Mouse (Mus musculus) heart, embryonic 15.5 days (tissue): ENCODE results near the gene Pih1d2. TPM values are rescaled to one million over a fixed set of nuclear protein-coding genes. Genes with fewer than 3 reads are reported as not detected.
"Not testable (repeated sequence)": the region's sequence is repeated elsewhere in the genome, so short reads cannot be mapped to it uniquely, and the experiment has no call there.

Experiments
- ATAC-seq: fragments of 200-750 bp; cut with Nextera tagmentation; replicated peaks from 2 replicates; pipeline ENCODE4 v1.8.0; 2017; ENCODE audit warnings: low read depth, moderate TSS enrichment; ENCODE audit not compliant: insufficient number of reproducible peaks, insufficient read depth, low FRiP score
- H3K27ac ChIP-seq: fragments of 300-500 bp; sonication (generic); 2 replicates; pipeline ENCODE4 v1.5.1; 2015; ENCODE audit warnings: mild to moderate bottlenecking, inconsistent platforms
- H3K27me3 ChIP-seq: fragments of 300-500 bp; sonication (generic); 2 replicates; pipeline ENCODE4 v1.6.1; 2015; ENCODE audit warnings: inconsistent platforms
- H3K36me3 ChIP-seq: fragments of 300-500 bp; sonication (generic); 2 replicates; pipeline ENCODE4 v1.6.1; 2015; ENCODE audit warnings: mild to moderate bottlenecking, inconsistent platforms
- H3K4me1 ChIP-seq: fragments of 300-500 bp; sonication (generic); replicated peaks from 2 replicates; pipeline ENCODE4 v1.6.1; 2015; ENCODE audit warnings: inconsistent platforms
- H3K4me2 ChIP-seq: fragments of 300-500 bp; sonication (generic); 2 replicates; pipeline ENCODE4 v1.6.1; 2015; ENCODE audit warnings: inconsistent platforms, mild to moderate bottlenecking, moderate library complexity
- H3K4me3 ChIP-seq: fragments of 300-500 bp; sonication (generic); 2 replicates; pipeline ENCODE4 v1.5.1; 2015; ENCODE audit warnings: mild to moderate bottlenecking, inconsistent platforms
- H3K9ac ChIP-seq: fragments of 300-500 bp; sonication (generic); 2 replicates; pipeline ENCODE4 v1.6.1; 2015; ENCODE audit warnings: mild to moderate bottlenecking, inconsistent platforms
- H3K9me3 ChIP-seq: fragments of 300-500 bp; sonication (generic); replicated peaks from 2 replicates; pipeline ENCODE4 v1.6.1; 2016; ENCODE audit warnings: inconsistent platforms
- WGBS: fragments of 180-500 bp; shearing (Covaris S2); methylation state at CpG from one replicate; pipeline ENCODE4 v1.1.7; 2015; ENCODE audit warnings: mixed read lengths; 5-methylcytosine and 5-hydroxymethylcytosine counted together
- polyA plus RNA-seq: library from polyadenylated mRNA; unstranded; fragments of >200 nt; fragmentation: Nextera tagmentation; extraction: Ambion mirVana; gene quantifications from 2 replicates; pipeline ENCODE4 v1.2.1, GENCODE M21; 2015

Pih1d2 gene
- polyA plus RNA-seq, 1 experiment from 2014 or later, result 2.6 TPM

DNA sequence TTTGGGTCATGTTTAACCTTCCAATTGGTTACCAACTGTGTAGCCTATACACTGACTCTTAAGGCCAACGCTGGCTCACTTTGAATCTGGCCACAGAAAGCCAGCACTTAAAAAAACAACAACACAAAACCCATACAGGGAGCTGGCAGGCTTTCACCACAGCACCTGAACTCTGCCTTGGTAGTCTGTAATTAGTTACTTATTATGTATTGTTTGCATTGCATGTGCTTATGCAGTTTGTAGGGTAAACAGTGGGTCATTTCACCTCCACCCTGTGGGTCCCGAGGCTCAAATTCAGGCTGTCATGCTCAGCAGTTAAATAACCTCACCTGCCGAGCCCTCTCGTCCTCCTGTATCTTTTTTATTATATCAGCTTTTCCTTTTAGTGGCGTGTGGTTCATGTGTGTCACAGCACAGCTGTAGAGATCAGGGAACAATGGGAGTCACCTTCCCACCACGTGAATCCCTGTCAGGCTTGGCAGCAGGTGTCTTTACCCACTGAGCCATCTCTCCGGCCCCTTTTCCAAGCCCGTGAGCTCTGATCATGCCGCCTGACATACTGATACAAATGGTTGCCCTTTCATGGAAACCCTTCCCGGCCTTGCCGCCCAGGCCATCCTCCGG lies 22.2 kb upstream of the Pih1d2 start:
- ATAC-seq, result no peak
- Histone ChIP-seq H3K4me1 (no peaks in the 10 kb centered on the region), H3K27me3 (no peaks in the 10 kb centered on the region)

DNA sequence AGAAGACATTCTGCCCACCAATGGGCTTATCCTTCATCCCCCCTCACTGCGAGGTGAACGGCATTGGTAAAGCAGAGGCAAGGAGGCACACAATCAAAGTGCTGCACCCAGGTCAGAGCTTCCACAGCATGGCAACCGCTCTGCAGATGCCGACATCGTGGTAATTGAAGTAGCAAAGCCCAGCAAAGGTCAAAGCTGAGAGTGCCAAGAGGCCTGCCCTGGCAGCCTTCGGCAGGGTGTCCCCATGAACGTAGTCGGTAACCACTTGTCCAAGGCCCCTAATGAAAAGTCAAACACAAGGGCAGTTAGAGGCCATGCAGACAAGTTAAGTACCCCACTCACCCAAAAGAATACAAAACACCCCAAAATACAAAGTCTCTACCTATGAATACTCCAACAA lies 20.1 kb upstream of the Pih1d2 start:
- no peak for ATAC-seq
- H3K9me3 ChIP-seq, result no peaks in the 10 kb centered on the region
- no peak overlapping the region for H3K4me3 ChIP-seq
- H3K27ac ChIP-seq, result no peak overlapping the region
- H3K9ac ChIP-seq, result no peak overlapping the region
- peaks cover 10% of the 10 kb centered on the region for H3K4me1 ChIP-seq
- WGBS, result 85% methylated on average over 8 of the region's 8 CpGs
- H3K4me2 ChIP-seq, result no peak overlapping the region
- peaks cover 57% of the 10 kb centered on the region for H3K36me3 ChIP-seq
- no peaks in the 10 kb centered on the region for H3K27me3 ChIP-seq

More for the DNA sequence above, 22.2 kb upstream of the Pih1d2 start:
- WGBS, result 73% methylated on average over 12 of the region's 12 CpGs
- no peak overlapping the region for H3K4me3 ChIP-seq
- H3K36me3 ChIP-seq, result peaks cover 50% of the 10 kb centered on the region
- H3K9me3 ChIP-seq, result no peaks in the 10 kb centered on the region
- H3K4me2 ChIP-seq, result no peak overlapping the region
- H3K9ac ChIP-seq, result no peak overlapping the region
- H3K27ac ChIP-seq, result no peak overlapping the region

DNA sequence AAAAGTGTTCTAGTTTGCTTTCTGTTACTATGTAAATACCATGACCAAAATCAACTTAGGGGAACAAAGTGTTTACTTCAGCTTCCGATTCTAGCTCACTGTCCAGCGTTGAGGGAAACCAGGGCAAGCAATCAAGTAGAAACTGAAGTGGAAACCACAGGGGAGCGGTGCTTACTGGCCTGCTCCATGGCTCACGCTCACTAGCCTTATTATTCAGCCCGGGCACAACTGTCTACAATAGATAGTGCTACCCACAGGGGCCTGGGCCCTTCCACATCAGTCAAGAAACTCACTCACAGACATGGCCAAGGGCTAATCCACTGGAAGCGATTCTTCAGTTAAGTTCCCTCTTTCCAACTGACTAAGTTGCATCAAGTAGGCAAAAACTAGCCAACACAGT lies 15.6 kb upstream of the Pih1d2 start:
- Histone ChIP-seq H3K9ac (no peak overlapping the region), H3K9me3 (no peaks in the 10 kb centered on the region), H3K27me3 (no peaks in the 10 kb centered on the region), H3K4me1 (peaks cover 25% of the 10 kb centered on the region), H3K4me2 (peak overlapping the region; percentile 85), H3K4me3 (peak overlapping the region; percentile 86), H3K27ac (0 out of 2 replicates have a peak overlapping the region, but pooled peaks have one; percentile 21), H3K36me3 (peaks cover 50% of the 10 kb centered on the region)
- no peak for ATAC-seq
- 61% methylated on average over 6 of the region's 6 CpGs for WGBS

DNA sequence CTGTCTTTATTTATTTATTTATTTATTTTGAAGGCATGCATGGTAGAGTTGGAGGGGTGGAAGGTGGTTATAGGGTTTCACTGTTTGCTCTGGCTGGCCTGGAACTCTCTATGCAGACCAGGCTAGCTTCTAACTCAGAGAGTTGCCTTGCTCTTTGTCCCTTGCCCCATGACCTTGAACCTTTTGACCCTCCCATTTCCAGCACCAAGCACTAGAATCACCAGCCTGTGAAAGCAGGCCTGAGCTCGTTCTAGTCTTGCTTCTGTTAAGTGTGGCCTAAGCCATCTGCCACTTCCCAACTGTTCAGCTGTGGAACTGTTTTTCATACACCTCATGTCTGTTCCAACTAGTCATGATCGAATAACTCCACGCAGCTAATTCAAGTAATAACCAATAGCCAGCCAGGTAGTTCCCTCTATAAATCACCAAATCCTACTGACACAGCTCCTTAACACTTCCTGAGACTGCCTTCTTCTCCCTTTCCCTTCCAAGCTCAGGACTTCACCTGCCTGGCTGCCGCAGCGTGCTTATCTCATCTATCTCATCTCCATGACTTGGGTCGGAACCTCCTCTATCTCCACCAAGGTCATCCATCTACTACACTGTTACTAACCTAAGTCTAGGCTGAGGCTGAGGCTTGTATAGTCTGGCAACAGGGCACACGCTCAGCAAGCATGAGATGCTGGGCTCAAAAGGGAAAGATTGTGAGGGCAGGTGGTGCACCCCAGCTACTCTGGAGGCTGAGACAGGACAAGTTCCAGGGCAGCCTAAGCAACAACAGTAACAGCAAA lies 14.9 kb upstream of the Pih1d2 start:
- Histone ChIP-seq H3K4me2 (peak overlapping the region; percentile 85), H3K27me3 (no peaks in the 10 kb centered on the region), H3K9me3 (no peaks in the 10 kb centered on the region), H3K27ac (peak overlapping the region; percentile 90), H3K4me1 (peaks cover 25% of the 10 kb centered on the region), H3K9ac (peak overlapping the region; percentile 84), H3K4me3 (peak overlapping the region; percentile 86), H3K36me3 (peaks cover 50% of the 10 kb centered on the region)
- no peak for ATAC-seq
- 62% methylated on average over 7 of the region's 7 CpGs for WGBS

DNA sequence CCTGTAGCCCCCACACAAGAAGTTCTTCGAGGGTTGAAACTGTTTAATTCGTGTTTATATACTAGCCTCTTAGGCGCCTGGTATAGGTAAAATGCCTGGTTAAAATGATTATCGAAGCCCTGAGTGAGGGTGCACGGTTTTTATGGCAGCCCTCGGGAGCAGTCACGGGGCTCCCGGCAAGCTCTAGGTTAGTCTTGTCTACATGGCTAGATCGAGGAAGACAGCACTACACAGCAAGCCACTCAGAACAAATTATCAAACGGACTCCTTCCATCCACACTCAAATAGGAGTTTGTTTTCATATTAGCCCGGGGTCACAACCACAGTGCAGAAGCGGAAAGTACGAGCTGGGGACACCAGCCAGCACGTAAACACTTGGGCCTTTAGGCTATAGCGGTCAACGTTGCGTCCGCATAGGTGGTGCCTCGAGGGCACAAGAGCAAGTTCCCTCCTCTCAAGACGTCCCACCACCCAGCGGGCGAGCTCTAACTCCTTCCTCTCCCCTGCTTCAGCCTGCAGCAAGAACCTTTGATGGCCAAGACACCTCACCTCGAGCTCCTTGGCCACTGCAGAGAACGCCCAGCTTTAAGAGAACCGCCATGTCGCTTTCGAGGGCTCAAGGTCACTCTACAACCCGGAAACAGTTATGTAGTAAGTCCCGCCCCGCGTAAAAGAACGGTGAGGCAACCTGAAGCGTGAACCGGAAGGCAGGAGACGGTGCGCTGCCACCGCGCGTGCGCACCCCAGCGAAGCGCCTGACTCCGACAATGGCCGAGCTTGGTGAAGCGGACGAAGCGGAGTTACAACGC lies 13.7 kb upstream of the Pih1d2 start, which contains the start of the genes Sdhd and Timm8b:
TSS of gene Sdhd (minus strand) at position 624 of the 809 bp plus-strand sequence.
TSS of gene Timm8b (plus strand) at position 722 of the 809 bp plus-strand sequence.
- peaks cover 48% of the 10 kb centered on the region for H3K36me3 ChIP-seq
- peak within 1 kb of the TSS; percentile 84 for H3K9ac ChIP-seq
- H3K9me3 ChIP-seq, result no peaks in the 10 kb centered on the region
- H3K4me3 ChIP-seq, result peak within 1 kb of the TSS; percentile 86
- ATAC-seq, result peak; percentile 97
- peaks cover 25% of the 10 kb centered on the region for H3K4me1 ChIP-seq
- H3K27ac ChIP-seq, result peak within 1 kb of the TSS; percentile 90
- under 1% methylated on average over 48 of the region's 48 CpGs for WGBS
- H3K27me3 ChIP-seq, result no peaks in the 10 kb centered on the region
- H3K4me2 ChIP-seq, result peak within 1 kb of the TSS; percentile 85

DNA sequence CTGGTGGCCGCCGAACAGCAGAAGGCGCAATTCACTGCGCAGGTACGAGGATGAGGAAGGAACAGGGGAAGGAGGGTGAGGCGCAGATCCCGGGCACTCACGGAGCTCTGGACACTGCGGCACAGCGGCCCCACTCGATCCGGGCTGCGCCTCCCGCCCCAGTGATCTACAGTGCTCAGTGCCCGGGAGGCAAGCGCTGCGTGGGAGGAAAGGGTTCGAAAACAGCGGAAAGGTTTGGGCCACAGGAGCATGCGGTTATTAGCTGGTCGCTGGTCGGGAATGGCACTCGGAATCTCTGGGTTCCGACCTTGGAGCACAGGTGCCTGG lies 13.2 kb upstream of the Pih1d2 start:
- ATAC-seq, result peak; percentile 81
- no peaks in the 10 kb centered on the region for H3K27me3 ChIP-seq
- H3K9me3 ChIP-seq, result no peaks in the 10 kb centered on the region
- under 1% methylated on average over 24 of the region's 24 CpGs for WGBS
- H3K27ac ChIP-seq, result peak overlapping the region; percentile 90
- H3K4me2 ChIP-seq, result peak overlapping the region; percentile 85
- peaks cover 47% of the 10 kb centered on the region for H3K36me3 ChIP-seq
- H3K9ac ChIP-seq, result peak overlapping the region; percentile 84
- H3K4me1 ChIP-seq, result peaks cover 25% of the 10 kb centered on the region
- peak overlapping the region; percentile 86 for H3K4me3 ChIP-seq

DNA sequence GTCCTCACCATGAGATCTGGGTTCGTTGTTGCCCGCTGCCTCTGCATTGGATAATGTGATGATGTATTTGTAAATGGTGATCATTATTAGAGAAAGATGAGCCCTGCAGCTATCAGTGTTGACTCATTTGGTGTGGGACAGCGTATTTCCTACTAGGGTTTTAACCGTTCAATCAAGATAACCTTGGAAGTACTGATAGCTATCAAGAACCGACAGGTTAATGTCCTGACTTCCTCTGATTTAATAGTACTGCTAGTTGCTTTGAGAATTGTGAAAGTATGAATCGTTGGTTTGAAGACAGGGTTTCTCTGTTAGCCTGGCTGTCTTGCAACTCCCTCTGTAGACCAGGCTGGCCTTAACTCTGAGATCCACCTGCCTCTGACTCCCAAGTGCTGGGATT lies 12.8 kb upstream of the Pih1d2 start:
- ATAC-seq, result no peak
- H3K4me2 ChIP-seq, result peak overlapping the region; percentile 85
- H3K27me3 ChIP-seq, result no peaks in the 10 kb centered on the region
- H3K27ac ChIP-seq, result peak overlapping the region; percentile 90
- WGBS, result 1% methylated on average over 6 of the region's 6 CpGs
- H3K4me1 ChIP-seq, result peaks cover 25% of the 10 kb centered on the region
- peaks cover 46% of the 10 kb centered on the region for H3K36me3 ChIP-seq
- peak overlapping the region; percentile 86 for H3K4me3 ChIP-seq
- H3K9ac ChIP-seq, result peak overlapping the region; percentile 84
- H3K9me3 ChIP-seq, result no peaks in the 10 kb centered on the region

DNA sequence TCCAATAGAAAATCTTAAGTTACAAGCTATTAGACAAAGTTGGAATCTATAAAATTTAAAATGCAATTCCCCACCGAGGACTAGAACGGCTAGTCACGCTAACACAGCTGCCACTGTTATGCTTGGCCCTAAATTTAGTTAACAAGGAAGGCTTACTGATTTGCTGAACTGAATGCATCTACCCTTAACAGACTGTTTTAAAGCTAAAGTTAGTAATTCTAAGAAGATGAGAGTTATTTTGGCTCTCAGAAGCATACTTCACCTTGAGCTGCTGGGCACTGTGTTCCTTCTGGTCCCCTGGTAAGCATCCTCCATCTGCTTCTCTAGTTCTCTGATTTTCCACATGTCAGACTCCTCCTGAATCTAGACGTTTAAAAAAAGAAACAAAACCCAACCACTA lies 5.0 kb upstream of the Pih1d2 start:
- no peak overlapping the region for H3K9ac ChIP-seq
- no peak overlapping the region for H3K4me3 ChIP-seq
- no peaks in the 10 kb centered on the region for H3K9me3 ChIP-seq
- H3K27ac ChIP-seq, result no peak overlapping the region
- 84% methylated on average over 4 of the region's 4 CpGs for WGBS
- ATAC-seq, result no peak
- peaks cover 13% of the 10 kb centered on the region for H3K4me1 ChIP-seq
- H3K27me3 ChIP-seq, result no peaks in the 10 kb centered on the region
- H3K36me3 ChIP-seq, result peaks cover 74% of the 10 kb centered on the region
- H3K4me2 ChIP-seq, result no peak overlapping the region

DNA sequence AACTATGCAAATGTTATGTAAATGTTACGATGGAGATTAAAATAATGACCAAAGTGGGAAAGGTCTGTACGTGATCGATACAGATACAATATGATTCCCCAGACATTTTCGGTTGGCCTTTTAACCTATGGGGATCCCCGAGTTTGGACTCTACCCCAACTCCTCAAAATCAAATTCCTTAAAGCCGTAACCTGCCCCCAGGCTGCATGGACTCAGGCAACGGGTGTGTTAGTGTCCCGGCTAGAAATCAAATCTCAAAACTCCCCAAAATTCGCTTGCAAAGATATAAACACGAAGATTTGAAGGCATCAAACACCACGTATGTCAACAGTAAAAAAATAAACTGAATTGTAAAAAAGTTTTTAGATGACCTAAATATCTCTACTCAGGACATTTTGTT lies 960 bp upstream of the Pih1d2 start:
- Histone ChIP-seq H3K4me2 (peak overlapping the region; percentile 72), H3K9ac (peak overlapping the region; percentile 97), H3K27me3 (no peaks in the 10 kb centered on the region), H3K9me3 (no peaks in the 10 kb centered on the region), H3K4me3 (peak overlapping the region; percentile 100), H3K27ac (peak overlapping the region; percentile 96; the same call in 1 of the 2 replicates), H3K4me1 (peaks cover 18% of the 10 kb centered on the region), H3K36me3 (peaks cover 39% of the 10 kb centered on the region)
- no peak for ATAC-seq
- WGBS, result 35% methylated on average over 11 of the region's 11 CpGs

DNA sequence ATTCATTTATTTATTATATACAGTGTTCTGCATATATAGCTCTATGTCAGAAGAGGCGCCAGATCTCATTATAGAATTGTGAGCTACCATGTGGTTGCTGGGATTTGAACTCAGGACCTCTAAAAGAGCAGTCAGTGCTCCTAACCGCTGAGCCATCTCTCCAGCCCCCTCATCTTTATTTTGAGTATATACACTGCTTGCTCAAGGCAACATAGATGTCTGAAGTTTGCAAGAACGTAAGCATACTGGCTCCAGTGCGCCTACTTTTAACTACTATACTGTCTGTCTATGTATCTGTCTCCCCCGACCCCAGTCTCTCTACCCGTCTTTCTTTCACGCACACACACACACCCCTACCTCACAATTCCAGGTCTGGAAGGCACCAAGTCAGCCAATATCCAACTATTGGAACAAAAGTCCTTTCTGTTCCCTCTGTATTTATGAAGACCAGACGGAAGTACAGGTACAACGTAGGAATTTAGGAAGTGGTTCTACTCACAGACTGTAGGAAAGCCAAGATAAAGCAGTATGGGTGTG lies 741 bp downstream of the Pih1d2 start:
- WGBS, result 56% methylated on average over 9 of the region's 9 CpGs
- H3K27me3 ChIP-seq, result no peaks in the 10 kb centered on the region

DNA sequence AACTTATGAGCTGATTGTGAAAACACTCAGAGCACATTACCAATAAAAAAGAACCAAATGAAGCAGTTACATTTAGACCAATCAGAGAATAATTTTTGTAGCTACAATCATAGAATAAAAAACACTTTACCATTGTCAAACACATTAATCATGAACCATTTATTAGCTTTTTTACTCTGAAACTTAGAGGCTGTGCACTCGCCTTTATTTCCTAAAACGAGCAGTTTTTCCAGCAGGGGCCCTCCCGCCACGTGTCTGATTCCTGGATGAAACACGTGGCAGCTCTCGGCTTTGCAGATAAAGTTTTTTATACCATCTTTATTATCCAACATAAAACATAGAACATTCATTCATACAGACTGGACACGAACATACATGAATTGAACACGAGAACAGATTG lies 13.8 kb downstream of the Pih1d2 start:
- not testable (repeated sequence) for H3K27me3 ChIP-seq, H3K27ac ChIP-seq, H3K4me1 ChIP-seq, H3K9me3 ChIP-seq, H3K9ac ChIP-seq, H3K4me2 ChIP-seq, H3K4me3 ChIP-seq, ATAC-seq
- peaks cover 24% of the 10 kb centered on the region for H3K36me3 ChIP-seq
- 91% methylated on average over 6 of the region's 8 CpGs for WGBS

More for the DNA sequence above, 741 bp downstream of the Pih1d2 start:
- Histone ChIP-seq H3K4me1 (peaks cover 18% of the 10 kb centered on the region), H3K9ac (no peak overlapping the region), H3K4me2 (peak overlapping the region; percentile 72), H3K36me3 (peaks cover 25% of the 10 kb centered on the region), H3K27ac (no peak overlapping the region), H3K4me3 (peak overlapping the region; percentile 100), H3K9me3 (no peaks in the 10 kb centered on the region)
- no peak for ATAC-seq
